Mouse (Mus musculus): ENCODE measurements around the gene Tmem132e.

The Tmem132e gene

DNA sequence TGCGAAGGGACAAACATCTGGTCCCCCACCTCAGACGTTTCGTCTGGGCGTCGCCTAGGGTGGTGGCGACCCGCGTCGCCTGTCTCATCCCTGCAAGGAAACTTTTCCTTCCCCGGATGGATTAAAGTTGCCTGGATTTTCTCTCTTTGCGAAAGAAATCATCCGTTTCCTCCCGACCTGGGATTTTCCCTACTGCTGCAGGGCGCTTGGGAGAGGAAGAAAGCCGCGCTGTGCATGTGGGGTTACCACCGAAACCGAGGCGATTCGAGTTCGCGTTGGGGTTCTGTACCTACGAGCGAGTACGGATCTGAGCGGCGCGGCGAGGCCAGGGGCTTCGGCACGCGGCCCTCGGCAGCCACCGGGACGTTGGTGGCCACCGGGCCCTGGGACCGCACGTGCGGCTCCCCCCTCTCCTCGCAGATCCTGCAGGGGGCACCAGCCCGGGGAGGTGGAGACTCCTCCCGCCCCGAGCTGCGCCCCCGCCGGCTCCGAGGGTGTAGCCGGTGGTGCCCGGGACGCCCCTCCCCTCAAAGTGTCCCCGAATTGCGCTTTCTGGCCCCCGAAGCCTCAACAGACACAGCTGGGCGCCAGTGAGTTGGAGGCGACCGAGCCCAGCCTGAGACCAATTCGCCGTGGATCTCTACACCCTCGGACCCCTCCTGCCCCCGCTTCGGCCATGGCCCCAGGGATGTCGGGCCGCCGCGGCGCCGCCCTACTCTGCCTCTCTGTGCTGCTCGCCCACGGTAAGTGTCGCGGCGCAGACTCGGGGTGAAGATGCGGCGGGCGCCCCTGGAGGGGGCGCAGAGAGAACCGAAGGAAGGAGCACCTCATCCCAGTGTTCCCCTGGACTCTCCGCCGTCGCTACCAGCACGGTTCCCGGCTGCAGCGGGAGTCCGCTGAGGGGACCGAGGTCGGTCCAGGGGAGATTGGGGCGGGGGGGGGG lies at the start of gene Tmem132e:
Tmem132e (plus strand) TSS at position 530 of the 943 bp plus-strand sequence.
- DNase-seq, result no peak

DNA sequence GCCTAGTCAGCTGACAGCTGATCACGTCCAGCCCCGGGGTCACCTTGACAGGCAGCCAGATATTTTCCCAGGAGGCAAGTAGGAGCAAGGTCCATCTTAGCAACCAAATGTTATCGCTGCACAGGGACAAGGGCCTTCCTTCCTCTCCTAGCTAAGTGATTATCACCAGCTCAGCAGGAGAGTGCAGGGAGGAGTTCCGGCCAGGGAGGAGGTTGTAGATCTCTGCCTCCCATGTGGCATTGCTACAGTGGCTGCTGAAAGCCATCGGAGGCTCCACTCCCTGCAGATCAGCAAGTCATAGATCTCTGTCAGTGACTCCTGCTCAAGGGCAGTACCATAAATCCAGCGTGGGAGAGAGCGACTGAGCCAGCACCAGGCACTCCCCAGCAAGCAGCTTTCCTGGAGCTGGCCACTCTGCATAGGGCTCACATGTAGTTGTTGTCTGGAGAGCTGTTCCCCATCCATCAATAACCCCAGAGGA lies 48.7 kb upstream of the Tmem132e start:
- no peak for DNase-seq

DNA sequence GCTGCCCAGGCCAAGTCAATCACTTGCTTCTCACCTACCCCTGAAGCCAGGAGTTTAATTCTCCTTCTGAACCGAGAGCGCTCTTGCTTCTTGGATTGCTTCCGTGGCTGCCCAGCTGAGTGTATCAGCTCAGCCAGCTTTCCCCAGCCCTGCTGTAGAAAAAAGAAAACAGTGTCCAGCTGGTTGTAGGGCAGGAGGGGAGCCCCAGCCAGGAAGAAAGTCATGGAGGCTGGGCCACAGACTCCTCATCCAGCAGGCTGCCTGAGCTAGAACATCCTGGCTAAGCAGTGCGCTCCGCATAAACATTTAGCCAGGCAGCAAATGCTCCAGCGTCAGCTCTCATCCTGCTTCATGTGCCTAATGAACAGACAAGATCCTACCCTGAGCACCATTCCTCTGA lies 48.3 kb upstream of the Tmem132e start:
- no peak for DNase-seq

DNA sequence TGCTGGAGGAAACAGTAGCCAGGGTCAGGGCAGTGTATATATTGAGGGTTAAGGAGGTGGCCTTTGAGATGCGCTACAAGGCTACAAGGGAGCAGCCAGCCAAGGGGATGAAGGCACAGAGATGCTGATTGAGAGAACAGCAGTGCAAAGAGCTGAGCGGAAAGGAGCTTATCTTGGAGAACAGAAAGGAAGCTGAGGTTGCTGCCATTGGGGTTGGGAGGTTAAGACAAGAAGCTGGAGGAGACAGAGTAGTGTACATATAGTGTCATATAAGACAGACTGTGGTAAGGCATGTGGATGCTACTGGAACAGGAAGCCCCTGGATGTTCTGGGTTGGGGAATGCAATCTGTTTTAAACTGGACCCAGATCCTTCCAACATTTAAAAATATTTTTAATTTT lies 47.8 kb upstream of the Tmem132e start:
- no peak for DNase-seq

DNA sequence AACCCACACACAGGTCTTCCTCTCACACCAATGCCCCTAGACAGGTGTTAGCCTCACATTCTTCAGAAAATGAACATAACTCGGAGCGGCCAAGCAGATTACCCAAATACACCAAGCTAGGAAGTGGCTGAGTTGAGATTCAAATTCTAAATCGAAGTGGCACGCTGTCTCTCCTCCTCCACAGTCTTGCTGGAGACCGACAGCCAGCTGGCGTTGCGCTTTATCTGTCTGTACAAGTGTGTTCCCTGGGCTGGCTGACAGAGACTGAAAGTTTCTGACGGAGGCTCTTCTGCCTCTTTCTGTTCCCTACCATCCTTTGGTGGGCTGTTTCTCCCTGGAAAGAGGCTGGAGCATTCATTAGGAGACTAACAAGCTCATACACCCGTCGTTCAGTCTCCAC lies 37.7 kb upstream of the Tmem132e start:
- DNase-seq, result no peak

DNA sequence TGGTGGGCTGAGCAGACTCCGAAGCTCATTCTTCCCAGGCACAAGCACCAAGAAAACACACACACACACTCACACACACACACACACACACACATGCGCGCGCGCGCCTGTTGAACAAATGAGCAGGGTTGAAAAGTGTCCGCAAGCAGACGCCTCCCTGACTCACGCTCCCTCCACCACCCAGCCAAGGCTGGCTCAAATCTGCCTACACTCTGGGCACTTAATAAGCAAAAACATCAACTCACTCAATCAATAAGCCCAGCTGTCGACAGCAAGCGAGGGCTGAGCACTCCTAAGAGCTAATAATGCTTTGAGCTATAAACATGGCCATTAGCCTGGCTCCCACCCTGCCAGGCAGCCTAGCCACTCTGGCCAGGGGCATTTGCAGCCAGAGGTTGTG lies 18.5 kb upstream of the Tmem132e start:
- DNase-seq, result no peak

DNA sequence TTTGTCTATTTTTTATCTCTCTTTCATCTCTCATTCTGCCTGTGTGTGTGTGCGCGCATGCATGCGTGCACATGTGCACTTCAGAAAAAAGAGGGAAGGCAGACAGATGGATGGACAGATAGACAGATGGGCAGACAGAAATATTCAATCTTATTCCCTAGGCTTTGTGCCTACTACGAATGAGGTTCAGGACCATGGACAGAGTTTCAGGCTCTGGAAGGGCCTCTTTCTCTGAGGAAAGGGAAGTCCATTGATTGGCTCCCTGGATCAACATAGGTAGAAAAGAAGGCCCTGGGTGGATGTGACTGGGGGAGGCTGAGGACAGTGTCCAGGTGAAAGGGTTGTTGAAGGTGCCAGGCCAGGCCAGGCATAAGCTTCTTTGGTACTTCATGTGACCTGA lies 17.1 kb upstream of the Tmem132e start:
- DNase-seq, result no peak

DNA sequence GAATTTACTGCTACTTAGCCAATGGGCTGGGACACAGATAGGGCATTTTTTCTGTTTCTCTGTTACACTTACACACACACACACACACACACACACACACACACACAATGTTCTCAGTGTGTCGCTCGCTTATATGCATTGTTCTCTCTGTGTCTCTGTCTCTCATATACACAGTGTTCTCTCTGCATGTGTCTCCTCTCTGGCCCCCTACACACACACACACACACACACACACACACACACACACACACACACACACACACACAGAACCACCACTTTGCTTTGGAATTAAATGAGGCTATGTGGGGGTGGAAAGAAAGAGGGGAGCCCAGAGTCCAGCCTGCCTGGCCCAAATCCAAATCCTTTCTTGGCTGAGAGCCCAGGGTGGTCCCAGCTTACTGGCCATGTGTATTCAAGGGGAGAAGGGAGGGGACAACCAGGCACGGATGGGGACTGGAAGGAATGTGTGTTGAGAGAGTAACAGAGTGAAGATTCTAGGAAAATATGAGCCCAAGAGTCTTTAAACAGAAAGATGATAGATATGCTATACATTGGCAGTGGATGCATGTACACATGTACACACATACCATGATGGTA lies 8.0 kb upstream of the Tmem132e start:
- no peak for DNase-seq

DNA sequence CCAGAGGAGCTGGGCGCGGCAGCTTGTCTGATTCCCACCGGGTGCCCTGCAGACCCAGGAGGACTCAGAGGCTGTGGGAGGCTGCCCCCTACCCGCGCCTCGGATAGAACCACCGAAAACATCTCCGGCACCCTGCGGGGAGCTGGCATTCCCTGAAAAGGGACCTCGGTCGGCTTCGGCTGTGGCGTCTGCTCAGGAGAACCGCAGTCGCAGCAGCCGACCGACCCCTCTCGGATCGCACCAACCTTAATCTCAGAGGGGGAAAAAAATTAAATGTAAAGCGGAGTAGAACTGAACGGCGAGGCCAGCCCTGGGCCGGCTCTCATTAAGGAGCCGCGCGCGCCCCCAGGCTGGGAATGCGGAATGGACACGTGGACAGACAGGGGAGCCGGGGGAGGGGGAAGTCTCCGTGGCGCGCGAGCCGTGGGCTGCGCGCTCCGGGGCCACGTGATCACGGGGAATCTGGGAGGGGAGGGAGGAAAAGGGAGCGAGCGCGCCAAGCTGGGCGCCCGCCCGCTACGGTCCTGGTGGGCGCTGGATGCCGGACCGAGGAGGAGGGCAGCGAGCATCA lies 1.6 kb upstream of the Tmem132e start:
- DNase-seq, result no peak

DNA sequence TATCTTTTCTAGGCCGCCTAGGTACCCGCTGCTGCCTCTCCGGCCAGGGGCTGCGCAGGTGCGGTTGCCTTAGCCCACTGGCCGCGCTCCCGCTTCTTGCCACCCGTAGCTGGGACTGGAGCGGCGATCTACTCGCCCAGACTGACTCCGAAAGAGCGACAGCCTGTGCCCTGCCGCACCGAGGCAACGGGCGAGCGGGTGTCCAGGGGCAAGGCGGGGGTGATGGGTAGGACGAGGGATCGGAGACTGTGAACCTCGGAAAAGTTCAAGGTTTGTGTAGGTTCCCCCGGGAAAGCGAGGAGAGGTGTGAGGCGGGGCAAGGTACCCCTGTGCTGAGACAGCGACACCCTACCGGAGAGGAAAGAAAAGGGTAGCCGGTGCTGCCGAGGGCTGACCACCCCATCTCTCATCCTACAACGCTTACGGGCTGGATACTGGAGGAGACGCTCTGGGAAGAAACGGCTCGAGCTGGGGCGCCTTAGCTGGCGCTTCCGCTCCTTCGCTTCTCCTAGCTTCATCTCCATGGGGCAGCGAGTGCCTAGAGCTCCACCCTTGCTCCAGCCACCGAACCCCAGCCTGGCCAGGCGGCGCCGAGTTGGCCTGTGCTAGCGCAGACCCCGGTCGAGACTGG lies 874 bp upstream of the Tmem132e start:
- DNase-seq, result no peak

DNA sequence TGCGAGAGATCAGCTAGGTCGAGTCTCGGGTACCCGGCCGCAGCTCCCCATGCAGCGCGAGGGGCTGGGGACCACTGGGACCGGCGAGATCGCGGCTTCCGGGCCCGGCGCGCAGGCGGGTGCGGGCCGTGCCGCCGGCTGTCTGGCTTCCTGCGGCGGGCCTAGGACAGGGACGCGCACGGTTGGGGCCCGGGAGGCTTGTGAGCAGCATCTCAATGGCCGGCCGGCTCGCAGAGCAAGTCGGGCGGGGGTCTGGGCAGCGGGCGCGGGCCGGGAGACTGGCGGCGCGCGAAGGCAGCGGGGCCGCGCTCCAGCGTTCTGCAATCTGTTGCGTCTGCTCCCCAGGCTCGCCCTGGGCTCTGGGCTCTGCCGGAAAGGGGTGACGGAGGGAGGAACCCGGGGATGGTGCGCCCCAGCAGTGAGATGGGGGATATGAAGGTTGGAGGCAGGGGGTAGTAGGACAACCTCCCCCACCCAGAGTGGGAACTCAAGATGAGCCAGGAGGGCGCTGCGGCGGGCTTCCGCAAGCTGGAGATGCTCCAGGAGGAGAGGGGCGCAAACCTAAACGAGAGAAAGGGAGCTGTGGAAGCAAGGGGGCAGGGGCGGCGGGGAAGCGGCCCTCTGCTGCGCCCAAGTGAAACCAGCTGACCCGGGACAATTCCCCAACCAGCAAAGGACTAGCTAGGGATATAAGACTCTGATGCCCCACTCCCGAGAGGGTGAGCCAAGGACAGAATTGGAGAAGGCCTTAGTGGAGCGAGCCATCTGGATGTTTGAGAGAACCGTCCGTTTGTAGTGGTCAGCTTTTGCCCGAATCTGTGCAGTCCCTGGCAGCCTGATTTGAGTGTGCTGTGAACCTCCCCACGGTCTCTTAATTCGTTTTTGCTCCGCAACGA lies 944 bp downstream of the Tmem132e start:
- DNase-seq, result no peak

DNA sequence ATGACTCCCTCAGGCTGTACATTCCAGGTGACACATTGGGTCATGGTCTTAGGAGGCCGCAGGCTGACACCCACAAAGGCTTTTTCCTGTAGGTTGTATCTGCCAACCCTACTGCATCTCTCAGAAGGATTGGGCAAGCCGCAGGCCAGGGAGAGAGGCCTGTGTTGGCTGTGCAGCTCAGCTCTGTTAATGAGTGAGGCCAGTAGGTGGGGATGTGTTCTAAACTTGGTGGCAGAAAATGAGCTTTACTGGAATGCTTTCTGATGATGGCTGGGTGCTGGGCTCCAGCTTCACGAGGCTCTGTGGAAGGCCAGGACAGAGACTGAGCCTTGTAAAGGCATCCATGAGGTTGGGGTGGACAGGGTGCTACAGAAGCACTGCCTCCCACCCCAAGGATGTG lies 3.6 kb downstream of the Tmem132e start:
- DNase-seq, result no peak

DNA sequence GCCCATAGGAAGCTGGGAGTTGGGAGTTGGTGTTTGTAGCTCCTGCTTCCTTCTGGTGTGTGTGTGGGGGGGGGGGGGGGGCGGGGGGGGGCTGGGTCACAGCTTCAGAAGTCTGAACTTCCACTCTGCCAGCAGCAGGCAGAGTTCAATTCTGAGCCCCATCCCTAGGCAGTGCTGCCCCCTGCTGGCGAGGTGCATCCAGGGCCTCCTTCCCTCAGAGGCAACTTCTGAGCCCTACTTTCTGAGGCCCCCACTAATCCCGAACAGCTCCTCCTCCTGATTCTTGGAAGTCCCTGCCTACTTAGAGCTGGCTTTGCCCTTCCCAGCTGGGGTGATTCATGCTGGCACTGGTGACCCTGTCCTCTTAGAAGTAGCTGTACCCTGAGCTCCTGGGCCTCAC lies 10.9 kb downstream of the Tmem132e start:
- peak; percentile 4 for DNase-seq

DNA sequence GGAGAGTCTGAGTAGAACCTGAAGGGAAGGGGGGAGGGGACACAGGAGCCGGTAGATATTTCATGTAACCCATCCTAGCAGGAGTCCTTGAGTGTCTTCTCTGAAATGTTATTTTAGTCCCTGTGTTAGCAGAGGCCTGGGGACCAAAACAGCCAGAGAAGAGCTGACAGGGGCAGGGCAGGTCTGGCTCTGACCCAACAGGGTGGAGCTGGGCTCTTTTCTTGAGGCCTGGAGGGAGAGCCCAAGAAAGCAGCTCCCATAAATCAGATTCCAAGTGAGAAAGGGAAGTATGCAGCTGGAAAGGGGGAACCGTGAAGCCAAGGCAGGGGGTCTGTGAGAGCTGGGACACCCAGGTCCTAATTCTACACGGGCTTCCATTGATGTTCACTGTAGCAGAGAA lies 16.9 kb downstream of the Tmem132e start:
- no peak for DNase-seq

DNA sequence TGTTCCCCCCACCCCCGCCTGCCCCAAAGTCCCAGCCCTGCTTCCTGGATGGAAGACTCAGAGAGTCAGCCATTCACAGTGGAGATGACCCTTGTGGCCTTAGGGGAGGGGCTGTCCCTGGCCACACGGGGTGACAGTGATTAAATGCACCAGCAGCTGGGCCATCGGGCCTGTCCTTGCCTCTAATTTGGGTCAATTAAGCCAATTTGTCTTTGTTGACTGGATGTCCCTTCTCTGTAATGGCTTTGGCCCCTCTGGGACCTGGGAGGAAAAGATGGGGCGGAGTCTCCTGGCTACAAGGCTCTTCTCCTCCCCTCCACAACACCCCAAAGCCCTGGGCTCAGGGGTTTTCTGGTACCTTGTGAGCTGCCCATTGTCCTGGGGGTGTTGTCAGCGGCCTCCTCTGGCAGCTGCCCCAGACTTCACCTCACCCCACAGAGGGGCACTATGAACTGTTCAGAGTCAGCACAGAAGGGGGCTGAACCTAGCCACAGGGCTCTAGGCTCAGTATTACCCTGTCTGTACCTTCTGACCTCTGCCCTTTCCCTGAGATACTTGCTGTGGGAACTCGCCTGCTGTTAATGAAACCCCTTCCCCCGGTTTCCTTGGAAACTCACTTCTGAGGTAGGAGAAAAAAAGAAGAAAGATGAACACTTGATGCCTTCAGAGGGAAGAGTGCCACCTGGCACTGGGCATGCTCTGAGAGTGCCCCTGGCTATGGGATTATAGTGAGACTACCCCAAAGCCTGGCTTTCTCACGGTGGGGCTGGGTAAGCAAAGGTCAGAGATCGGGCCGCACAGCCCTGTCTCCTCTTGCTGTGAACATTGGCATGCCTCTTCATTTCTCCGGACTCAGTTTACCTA lies 17.9 kb downstream of the Tmem132e start:
- DNase-seq, result no peak

DNA sequence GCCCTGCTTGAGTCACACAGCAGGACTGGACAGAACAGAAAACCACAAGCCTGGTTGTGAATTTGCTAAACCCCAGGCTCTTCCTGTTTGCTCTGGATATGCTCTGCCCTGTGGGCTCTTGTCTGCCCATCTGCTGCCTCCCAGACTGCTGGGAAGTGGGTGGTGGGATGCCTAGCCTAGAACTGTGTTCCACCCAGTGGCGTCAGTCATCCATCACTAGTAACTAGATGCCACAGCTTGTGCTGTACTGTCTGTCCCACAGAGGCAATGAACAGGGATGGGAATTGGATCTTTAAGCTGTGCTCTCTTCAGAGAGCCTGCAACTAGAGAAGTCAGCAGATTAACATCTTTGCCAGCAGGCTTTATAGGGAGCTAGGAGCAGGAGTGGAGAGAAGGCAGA lies 23.8 kb downstream of the Tmem132e start:
- DNase-seq, result no peak

DNA sequence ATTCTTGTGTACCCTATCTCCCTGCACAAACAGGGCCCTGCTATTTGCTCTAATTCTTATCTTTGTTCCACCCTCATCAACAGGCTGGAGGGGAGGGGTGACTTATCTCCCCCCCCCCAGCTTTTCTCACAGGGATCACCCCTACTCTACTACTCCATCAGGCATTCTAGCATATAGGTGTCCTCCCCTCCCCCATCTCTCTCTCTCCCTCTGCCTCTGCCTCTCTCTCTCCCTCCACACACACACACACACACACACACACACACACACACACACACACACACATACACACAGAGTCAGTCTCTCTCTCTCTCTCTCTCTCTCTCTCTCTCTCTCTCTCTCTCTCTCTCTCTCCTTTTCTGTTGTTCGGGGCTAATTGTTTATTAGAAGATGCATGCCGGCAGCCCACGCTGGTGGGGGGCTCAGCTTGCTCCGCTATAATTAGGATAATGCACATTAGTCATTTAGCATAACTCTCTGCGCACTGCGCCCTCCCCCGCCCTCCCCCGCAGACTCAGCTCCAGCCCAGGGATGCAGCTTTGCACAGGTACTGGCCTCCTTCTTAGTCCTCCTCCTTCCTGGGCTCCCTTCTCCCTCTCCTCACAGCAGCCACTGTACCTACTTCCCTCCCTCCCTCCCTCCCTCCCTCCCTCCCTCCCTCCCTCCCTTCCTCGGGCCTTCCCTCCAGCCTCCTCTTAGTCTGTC lies 29.8 kb downstream of the Tmem132e start:
- no peak for DNase-seq

DNA sequence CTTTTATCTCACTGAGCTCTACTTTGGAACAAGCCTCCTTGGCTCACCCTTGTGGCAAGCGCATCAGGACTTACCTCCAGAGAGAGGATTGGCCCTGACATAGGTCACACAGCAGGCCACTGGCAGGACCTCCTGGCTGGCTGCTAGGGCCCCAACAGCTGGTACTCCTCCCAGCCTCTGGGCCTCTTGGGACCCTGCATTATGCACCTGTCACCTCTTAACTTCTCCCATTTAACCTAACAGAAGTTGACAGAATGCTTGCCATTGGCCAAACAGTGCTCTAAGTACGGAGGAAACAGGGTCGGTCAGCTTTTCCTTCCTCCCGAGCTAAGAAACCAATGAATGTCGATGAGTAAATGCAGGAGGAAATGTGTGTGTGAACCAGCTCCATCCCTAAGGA lies 33.2 kb downstream of the Tmem132e start:
- DNase-seq, result no peak

DNA sequence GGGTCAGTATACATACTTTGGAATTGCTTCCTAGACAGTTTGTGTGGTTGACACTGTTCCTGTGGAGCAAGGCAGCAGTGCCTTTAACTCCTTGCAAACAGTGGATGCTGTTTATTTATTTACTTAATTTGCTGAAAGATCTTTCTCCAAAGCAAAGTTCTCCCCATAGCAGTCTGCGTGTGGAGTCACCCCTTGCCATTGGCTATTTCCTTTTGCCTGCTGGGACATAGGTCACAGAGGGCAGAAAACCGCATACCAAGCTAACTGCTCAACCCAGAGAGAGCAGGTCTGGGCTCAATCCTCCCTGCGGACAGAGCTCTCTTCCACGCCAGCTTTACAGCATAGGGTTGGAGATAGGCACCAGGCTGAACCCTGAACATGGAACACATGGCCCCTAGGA lies 34.8 kb downstream of the Tmem132e start:
- no peak for DNase-seq

DNA sequence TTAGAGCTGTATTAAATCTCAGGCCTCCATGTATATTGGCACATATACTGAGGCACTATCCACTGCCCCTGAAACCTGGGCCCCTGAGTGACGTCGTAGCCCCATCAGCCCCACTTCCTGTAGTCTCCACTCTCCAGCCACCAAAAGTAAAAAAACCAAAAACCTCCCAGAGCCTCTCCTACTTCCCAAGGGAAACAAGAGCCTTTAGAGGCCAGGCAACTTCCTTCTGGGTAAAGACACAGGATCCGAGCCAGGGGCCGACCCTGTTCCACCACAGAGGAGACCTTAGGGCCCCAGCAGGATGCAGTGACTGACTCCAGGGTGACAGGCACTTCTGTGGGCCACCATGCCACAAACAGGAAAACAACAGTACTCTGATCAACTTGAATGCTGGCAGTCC lies 40.1 kb downstream of the Tmem132e start:
- DNase-seq, result no peak

Data from lung, postnatal 36 days (tissue).